Mouse (Mus musculus) erythroblast, embryonic 14.5 days (primary cell): ENCODE results near the gene Copb1.

ENCODE experiments used
- GATA1 ChIP-seq: IDR thresholded peaks from 2 replicates; pipeline ENCODE4 v1.6.1; 2012; ENCODE audit warnings: low read length, inconsistent platforms, mixed read lengths
- TAL1 ChIP-seq: IDR thresholded peaks from 3 replicates; pipeline ENCODE4 v1.6.1; 2012; ENCODE audit warnings: low read length, inconsistent platforms, mixed read lengths

- no peak for TF ChIP-seq GATA1
- no peak for TF ChIP-seq TAL1
Observed at GRCm38 (mm10) chr7:114171354-114172097, 83.0 kb downstream of the Copb1 start.
